Mouse (Mus musculus) lung, postnatal 25 days (tissue): ENCODE measurements around the gene Olfr1051.
"Not testable (repeated sequence)": the region's sequence is repeated elsewhere in the genome, so short reads cannot be mapped to it uniquely, and the experiment has no call there.

Experiments
- DNase-seq: peaks from one replicate; pipeline ENCODE4 v3.0.0; 2022; ENCODE audit warnings: low spot score

The Olfr1051 gene

GRCm38 (mm10) chr2:86278988-86279387, at the start of gene Olfr1051:
Olfr1051 (minus strand) TSS chr2:86279088.
- not testable (repeated sequence) for DNase-seq

DNA sequence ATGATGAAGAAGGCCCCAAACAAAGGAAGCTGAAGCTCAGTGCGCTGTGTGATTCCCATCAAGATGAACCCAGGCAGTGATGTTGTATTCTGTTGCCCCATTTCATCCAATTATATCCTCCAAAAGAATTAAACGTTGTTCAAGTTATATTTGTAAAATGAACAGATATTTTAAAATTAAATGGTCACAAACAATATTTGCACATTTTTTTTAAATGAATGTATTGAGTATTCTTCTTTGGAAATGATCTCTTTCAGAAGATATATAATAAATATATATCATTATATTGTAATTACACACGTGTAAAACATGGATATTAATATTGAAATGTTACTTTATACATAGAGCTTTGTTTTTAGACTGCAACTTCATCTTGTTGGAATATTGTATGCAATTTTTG, 36.3 kb upstream of the Olfr1051 start, which contains the start of gene Olfr1053:
Gene Olfr1053, minus strand, starts transcription at position 101 of the 400 bp plus-strand sequence.
- DNase-seq, result no peak

DNA sequence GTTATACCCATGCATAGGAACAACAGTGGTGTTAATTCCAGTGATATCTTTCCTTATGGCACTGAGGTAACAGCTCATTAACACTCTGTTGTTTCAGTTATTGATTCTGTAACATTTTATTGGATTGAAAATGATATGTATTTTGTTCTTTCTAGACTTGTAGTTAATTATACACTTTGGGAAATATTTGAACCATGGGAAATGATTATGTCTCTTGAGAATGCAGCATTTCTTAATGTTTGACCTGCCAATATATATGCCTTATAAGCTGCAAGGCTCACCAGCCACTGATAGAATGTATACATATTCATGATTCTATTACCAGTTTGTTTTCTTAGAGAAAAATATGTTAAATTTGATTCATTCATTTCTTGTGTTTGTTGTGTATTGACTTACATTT, 13.3 kb upstream of the Olfr1051 start, which contains the start of gene Olfr1052:
Gene Olfr1052, plus strand, starts transcription at position 301 of the 400 bp plus-strand sequence.
- DNase-seq, result no peak

GRCm38 (mm10) chr2:86258228-86258627, 20.7 kb downstream of the Olfr1051 start, which contains the start of gene Olfr1049:
Olfr1049 (minus strand) TSS chr2:86258328.
- DNase-seq, result not testable (repeated sequence)

DNA sequence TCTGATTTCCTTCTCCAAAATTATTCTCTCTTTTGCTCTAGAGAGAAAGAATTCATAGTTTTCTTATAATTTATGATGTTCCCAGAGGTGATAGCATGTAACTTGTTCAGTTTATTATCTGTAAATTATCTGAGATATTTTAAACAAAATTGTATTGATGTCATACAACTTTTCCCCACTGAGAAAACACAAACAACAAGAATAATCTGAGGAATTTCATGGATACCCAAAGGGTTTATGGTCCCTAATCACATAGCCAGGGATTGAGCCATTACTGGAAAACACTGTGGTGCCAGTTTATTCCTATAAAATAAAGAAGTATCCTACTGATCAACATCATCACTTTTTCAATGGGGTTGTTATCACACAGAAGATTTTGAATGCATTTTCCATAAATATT, 38.7 kb downstream of the Olfr1051 start, which contains the start of gene Olfr1048:
Gene Olfr1048, minus strand, starts transcription at position 101 of the 400 bp plus-strand sequence.
- no peak for DNase-seq

DNA sequence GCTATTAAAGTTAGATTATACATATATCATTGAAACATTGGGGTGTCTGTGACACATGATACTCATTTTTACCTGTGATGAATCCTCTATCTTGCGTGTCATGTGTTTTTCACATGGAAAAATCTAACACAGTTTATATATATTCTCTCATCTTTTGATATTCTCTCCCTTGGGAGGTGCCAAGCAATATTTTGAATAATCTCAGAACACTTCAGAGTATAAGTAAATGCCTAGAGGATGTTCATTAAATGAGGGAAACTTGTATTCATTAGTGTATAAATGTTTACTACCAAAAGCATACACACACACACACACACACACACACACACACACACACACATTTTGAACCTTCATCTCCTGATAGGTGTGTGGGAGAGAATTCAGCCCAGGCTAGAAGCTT, 47.6 kb downstream of the Olfr1051 start, which contains the start of gene Olfr1047:
Gene Olfr1047, minus strand, starts transcription at position 101 of the 400 bp plus-strand sequence.
- DNase-seq, result no peak
